Mouse (Mus musculus) bone marrow, adult 2 months (tissue): ENCODE data around the gene Git2.

Experiments used
- CTCF ChIP-seq: fragments of 200-500 bp; IDR thresholded peaks from 2 replicates; pipeline ENCODE4 v1.5.1; 2011; ENCODE audit warnings: low read length, control low read depth; ENCODE audit not compliant: control insufficient read depth, insufficient read depth
- POLR2A ChIP-seq: fragments of 200-500 bp; IDR thresholded peaks from 2 replicates; pipeline ENCODE4 v1.6.1; 2011; ENCODE audit warnings: low read depth, mild to moderate bottlenecking, control low read depth, low read length, borderline replicate concordance; ENCODE audit not compliant: control insufficient read depth

GRCm38 (mm10) chr5:114752397-114752796, 22.9 kb downstream of the Git2 start:
- TF ChIP-seq POLR2A (no peak), CTCF (no peak)
